Mouse (Mus musculus) heart, postnatal 10 days (tissue): ENCODE measurements around the gene Nmnat2. TPM values are rescaled to one million over a fixed set of nuclear protein-coding genes. Genes with fewer than 3 reads are reported as not detected.
"Not testable (repeated sequence)": the region's sequence is repeated elsewhere in the genome, so short reads cannot be mapped to it uniquely, and the experiment has no call there.

Experiments
- DNase-seq, 2 experiments: peaks; one replicate each; pipeline ENCODE4 v3.0.0; 2021
- intact Hi-C: fragments of 180-260 bp; cut with DNase I; formaldehyde crosslinking; loops from one replicate; pipeline ENCODE4 v1.15.1; 2025
- total RNA-seq, 2 experiments: library from RNA; stranded (reverse); gene quantifications; 2 replicates each; pipeline ENCODE4 v1.2.3; 2021

The Nmnat2 gene
- total RNA-seq, 2 experiments from 2014 or later = 1.0 to 1.2 TPM

DNA sequence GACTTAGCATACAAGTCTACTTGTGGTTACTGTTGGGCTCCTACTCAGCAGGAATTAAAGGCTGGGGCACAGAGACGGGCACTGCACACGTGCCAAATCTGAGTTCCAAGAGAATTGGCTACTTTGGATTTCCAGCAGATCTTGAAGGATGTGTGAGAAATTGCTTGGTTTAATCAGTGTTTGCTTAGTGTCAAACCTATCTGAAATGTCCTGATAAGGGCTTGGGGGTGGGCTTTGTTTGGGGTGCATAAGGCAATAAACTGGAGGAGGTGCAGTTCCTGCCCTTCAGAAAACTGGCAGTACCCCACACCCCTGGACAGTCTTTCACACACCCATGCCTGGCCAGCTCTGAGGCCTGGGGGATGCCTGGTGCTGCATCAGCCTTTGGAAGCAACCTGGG is 94.7 kb downstream of the Nmnat2 start:
- intact Hi-C loops = loop anchor here (5.0 kb wide), 2 partner anchors 43 to 338 kb away; no protein-coding TSS in a partner anchor

GRCm38 (mm10) chr1:153051474-153051873 is 96.7 kb downstream of the Nmnat2 start:
- intact Hi-C loops = no loop called here
- DNase-seq = no peak

More for the DNA sequence above, 94.7 kb downstream of the Nmnat2 start:
- DNase-seq = no peak

GRCm38 (mm10) chr1:153053619-153054018 is 98.8 kb downstream of the Nmnat2 start:
- no peak for DNase-seq
- intact Hi-C loops = no loop called here

- intact Hi-C loops = no loop called here
- DNase-seq = peak in 1 of 2 experiments; percentile 22
These were observed 99.5 kb downstream of the Nmnat2 start for GRCm38 (mm10) chr1:153054112-153054821.

DNA sequence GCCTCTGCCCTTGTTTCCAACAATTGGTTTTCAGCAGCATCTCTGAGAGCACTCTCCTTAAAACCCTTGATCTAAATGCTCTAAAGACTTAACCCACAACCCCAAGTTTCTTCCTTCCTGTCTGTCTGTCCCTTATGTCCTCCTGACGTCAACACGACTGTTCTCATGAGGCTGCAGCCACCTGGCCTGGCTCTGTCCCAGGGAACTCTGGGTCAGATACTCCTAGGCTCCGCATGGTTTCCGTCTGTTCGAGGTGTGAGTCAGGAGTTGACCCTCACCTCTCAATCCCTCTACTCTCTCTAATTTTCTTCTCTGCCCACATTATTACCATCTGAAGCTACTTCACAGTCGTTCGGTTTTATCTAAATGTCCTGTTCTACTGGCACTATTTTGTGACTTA is 103.5 kb downstream of the Nmnat2 start:
- intact Hi-C loops = no loop called here
- no peak for DNase-seq

GRCm38 (mm10) chr1:153059626-153060025 is 104.8 kb downstream of the Nmnat2 start:
- intact Hi-C loops = no loop called here
- no peak for DNase-seq

GRCm38 (mm10) chr1:153062547-153062946 is 107.8 kb downstream of the Nmnat2 start:
- DNase-seq = no peak
- intact Hi-C loops = no loop called here

- intact Hi-C loops = no loop called here
- peak in 1 of 2 experiments; percentile 14 for DNase-seq
These were observed 110.1 kb downstream of the Nmnat2 start for GRCm38 (mm10) chr1:153064784-153065390.

DNA sequence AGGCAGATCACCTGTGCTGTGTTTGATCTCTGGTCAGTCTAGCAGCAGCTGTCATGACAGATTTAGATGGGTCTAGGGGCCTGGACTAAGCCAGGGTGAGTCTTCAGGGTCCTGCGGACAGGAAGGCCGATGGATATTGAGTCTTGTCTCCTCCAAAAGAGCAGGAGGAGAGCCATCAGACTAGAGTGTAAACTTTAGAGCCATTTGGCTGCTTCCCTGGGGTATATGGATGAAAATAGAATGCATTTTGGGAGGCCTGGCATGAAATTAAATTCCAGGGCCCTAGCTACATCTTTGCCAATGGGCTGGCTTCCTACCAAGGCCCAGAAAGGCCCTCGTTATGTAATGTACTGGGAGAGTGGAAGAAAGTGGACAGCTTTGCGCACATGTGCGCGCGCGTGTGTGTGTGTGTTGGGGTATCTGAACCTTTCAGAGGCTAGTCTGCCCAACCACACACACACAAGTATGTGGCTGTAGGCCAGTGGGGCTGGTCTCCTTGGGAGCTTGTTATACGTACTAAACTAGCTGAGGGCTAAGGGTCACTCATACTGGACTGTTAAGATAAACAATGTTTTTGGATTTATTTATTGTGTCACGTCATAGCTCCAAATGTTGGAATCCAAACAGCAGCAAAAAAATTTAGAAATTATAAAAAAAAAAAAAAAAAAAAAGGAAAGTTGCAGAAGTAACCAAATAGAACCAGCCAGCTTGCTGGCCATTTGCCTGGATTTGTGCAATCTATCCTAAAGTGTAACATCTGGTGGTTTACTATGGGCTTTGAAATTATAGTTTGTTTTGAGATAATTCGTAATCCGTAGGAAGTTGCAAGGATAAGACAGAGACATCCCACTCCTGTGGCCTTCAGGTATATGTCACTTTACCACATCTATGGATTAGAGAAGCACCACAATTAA is 110.9 kb downstream of the Nmnat2 start:
- DNase-seq = peak; percentile 84 to 88
- intact Hi-C loops = no loop called here

GRCm38 (mm10) chr1:153066387-153066781 is 111.6 kb downstream of the Nmnat2 start:
- intact Hi-C loops = no loop called here
- no peak for DNase-seq

DNA sequence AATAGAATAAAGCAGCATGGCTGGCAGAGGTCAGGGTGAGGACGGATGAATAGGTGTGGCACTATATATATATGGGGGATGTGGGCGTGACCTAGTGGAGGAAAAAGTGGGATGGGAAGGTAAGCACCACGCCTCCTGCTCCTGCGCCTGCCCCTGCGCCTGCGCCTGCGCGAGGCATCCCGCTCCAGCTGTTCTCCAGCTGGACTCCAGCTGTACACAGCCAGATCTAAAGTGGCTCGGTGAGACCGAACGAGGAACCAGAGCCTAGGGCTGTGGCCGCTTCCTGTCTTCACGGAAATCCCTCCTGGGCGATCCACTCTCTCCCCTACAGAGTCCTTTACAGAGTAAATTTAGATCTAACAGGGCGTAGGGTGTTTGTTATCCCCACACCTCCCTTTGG is 116.8 kb downstream of the Nmnat2 start:
- intact Hi-C loops = no loop called here
- DNase-seq = peak; percentile 40 to 51

DNA sequence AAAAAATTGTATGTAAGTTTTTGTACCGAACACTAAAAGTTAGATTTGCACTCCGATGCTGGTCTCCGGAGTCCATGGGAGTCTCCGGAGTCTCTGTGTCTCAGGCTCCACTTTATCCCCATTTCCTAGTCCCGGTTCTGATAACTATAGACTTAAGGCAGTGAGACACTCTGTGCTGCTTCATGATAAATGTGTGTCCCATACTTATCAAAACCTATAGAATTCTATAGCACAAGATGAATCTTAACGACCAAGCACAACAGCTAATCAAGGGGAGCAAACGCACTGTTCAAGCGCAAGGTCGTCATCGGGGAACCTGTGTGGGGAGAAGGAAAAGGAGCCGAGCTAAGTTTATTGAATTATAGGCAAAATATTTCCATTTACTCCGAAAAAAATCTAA is 117.2 kb downstream of the Nmnat2 start:
- intact Hi-C loops = no loop called here
- DNase-seq = no peak

DNA sequence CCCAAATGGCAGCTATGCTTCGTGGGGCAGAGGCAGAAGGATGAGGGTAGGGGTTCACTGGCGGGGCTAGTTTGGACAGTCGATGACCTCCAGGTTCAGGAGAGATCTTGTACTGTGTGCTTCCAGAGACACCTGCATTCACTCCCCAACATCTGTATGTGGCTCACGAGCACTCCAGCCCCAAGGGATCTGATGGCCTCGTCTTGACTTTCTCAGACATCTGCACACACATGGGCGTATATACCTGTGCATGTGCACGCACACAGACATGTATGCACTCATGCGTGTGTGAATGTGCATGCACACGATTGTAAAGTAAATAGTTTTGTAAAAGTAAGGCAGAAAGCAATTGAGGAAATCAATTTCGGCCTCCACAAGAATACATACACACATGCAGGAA is 117.9 kb downstream of the Nmnat2 start:
- no peak for DNase-seq
- intact Hi-C loops = no loop called here

GRCm38 (mm10) chr1:153073441-153073840 is 118.6 kb downstream of the Nmnat2 start:
- DNase-seq = no peak
- intact Hi-C loops = no loop called here

GRCm38 (mm10) chr1:153075087-153075736 is 120.4 kb downstream of the Nmnat2 start:
- DNase-seq = no peak

DNA sequence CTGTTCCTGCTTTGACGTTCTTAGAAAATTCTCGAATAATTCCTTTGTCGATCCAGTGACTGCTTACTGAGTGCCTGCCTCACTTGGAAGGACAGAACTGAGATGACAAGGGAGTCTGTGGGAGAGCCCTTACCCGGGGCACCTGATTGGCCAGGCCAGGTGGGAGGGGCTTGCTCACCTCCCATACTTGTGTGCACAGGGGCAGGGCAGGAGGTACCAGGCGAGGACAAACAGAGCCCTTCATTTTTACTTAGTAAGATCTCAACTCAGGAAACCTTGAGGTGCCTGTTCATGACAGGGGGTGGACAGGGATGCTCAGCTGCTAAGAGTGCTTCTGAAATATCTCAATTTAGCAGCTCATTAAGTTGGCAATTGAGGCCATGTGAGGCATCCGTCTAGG is 121.2 kb downstream of the Nmnat2 start:
- DNase-seq = no peak
- intact Hi-C loops = no loop called here

More at GRCm38 (mm10) chr1:153075087-153075736, 120.4 kb downstream of the Nmnat2 start:
- intact Hi-C loops = no loop called here

DNA sequence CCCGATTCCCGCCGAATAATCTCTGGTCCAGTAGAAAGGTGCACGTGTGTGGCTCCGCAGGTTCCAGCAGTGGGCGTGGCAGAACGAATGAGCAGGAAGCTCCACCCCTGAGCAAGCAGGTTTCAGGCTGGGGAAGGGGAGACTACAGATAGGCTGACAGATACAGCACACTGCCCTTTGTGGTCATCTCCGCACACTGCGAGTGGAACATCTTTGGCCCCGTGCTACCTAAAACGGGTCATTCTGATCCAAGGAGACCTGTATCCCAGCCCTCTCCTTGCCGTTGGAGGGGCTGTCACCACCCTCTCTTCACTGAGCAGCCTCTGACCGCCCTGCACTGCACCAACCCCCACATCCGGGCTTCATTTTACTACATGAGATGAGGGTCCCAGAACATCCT is 128.4 kb downstream of the Nmnat2 start:
- intact Hi-C loops = not testable (repeated sequence)

DNA sequence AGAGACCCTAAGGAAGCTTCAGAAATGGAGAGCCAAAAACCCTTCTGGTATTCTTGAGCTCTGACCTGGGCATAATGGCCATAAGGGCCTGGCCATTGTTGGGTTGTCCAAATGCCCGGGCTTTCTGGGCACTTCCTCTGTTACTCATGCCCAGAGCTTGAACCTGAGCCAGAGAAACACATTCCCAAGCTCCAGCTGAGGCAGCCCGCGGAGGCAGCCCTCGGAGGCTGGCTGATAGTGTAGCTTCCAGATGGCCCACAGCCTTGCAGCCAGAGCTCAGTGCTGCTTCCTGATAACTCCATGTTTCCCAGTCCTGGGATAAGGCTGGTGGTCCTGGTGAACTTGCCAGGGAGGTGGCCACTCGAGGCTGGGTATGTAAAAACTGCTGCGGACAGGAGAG is 129.4 kb downstream of the Nmnat2 start:
- intact Hi-C loops = no loop called here
- DNase-seq = peak; percentile 49 to 57

More for the DNA sequence above, 128.4 kb downstream of the Nmnat2 start:
- not testable (repeated sequence) for DNase-seq

DNA sequence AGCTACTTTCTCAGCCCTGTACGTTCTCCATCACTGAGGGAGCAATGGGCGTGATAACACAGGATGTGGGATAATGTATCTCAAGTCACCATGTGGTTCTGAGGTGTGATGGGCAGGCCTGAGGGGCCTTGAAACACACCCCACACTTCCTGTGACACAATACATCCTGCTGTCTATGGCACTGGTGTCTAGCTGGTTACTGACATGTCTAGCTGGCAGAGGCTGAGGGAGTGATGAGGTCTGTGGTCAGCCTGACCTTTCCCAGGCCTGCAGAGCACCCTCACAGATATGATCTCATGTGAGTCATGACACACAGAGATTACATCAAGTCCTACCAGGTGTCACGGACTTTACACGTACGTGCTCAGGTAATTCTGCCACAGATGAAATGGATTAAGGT is 130.4 kb downstream of the Nmnat2 start:
- DNase-seq = no peak
- intact Hi-C loops = no loop called here

- DNase-seq = no peak
- intact Hi-C loops = no loop called here
These were observed 133.0 kb downstream of the Nmnat2 start for GRCm38 (mm10) chr1:153087771-153088170.

DNA sequence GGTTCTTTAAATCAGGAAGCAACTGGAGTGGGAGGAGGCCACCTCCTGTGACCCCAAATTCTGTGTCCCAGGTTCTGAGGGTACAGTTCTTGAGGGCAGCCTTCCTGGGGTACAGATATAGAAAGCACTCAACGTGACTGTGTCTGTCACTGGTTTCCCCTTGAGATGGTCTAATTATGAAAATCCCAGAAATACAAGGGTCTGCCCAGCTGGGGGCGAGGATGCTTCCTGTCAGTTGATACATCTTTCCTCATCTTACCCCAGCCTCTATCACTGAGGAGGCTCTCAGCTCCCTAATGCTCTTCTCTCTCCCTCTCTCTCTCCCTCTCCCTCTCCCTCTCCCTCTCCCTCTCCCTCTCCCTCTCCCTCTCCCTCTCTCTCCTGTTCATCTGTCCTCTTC is 135.3 kb downstream of the Nmnat2 start:
- intact Hi-C loops = loop anchor here (5.0 kb wide), 1 partner anchor 43 kb away; no protein-coding TSS in a partner anchor

More for the DNA sequence above, 135.3 kb downstream of the Nmnat2 start:
- DNase-seq = no peak
